Mouse (Mus musculus) heart, adult 9 months (tissue): ENCODE measurements around the gene Nhsl2.
A peak's percentile ranks its signal among the peaks of the same experiment; 100 is the strongest.
"Not testable (repeated sequence)": the region's sequence is repeated elsewhere in the genome, so short reads cannot be mapped to it uniquely, and the experiment has no call there.

ENCODE experiments used
- DNase-seq, 2 experiments: peaks; one replicate each; pipeline ENCODE4 v3.0.0; 2022; ENCODE audit warnings: low spot score in 2 of 2

The Nhsl2 gene

DNA sequence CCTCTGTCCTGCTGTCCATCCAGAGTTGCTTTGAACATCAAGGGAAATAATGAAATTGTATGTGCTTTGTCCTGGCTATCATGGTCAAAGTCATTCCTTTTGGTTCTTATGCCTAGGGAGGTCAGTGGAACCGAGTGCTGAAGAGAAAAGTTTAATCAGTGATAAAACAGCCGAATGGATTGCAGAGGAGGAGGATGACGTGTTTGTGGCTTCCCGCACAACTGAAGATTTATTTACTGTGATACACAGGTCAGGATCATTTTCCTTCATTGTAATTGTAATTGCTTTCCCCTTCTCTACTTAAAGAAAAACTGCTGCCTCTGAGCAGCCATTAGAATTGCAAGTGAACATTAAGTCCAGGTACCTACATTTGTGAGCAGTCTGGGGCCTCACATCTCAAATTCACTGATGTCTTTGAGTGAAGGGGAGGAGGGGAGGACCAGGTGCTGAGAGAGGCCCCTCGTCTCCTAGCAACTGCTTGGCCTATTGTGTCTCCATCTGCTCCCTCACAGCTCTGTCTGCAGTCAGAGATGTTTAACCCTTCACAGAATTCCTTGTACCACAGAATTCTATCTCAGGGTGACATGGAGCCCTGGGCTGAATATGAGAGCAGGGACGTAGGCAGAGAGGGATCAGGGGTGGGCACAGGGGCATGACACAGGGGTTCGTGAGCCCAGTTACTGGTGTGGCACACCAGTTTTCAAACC lies 232.5 kb downstream of the Nhsl2 start:
- DNase-seq, result no peak

DNA sequence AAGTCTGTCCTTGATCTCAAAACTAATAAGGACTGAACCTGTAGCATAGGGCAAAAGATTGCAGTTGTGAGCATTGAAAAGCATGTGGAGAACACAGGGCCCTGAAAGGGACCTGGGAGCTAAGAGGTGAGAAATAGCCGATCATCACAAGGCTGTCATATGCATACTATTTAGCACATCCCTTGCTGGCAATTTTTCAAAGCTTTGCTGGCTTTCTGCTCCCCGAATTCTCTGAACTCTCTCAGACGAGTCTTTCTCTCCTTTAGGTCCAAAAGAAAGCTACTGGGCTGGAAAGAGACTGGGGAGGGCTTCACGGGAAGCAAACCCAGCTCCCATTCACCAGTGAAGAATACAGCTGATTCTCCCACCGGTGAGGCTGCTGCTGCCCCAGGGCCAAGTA lies 233.2 kb downstream of the Nhsl2 start:
- no peak for DNase-seq

DNA sequence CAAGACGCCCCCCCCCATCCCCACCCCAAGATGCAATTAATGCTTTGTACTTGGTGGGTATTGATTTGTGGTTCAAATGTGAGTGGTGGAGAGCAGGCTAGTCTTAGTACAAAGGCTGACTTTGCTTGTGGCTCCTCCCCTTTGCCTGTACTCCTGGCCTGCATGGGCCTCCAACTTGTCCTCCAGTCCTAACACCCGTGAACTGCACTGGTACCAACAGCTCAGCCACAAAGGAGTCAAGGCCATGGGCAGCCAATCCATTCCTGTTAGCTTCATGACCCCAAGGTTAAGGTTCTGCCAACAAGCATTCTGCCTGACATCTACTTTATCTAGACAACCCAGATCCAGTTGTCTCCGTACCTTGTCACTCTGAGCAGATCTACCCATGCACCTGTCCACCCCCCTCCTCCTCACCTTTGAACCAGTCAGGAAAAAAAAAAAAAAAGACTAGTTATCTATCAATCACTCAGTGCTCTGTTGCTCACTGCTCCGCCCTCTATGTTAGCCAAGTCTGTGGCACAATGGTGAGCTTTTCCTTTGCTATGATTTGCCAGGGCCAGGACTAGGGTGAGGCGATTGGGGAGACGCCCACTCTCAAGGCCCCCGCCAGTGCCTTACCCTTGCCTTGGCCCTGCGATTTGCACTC lies 236.7 kb downstream of the Nhsl2 start:
- no peak for DNase-seq

- no peak for DNase-seq
Measured at GRCm38 (mm10) chrX:102090605-102091004, 241.4 kb downstream of the Nhsl2 start.

GRCm38 (mm10) chrX:102094381-102094904 lies 245.3 kb downstream of the Nhsl2 start:
- no peak for DNase-seq

- DNase-seq, result no peak
Measured at GRCm38 (mm10) chrX:102101886-102102285, 252.7 kb downstream of the Nhsl2 start.

DNA sequence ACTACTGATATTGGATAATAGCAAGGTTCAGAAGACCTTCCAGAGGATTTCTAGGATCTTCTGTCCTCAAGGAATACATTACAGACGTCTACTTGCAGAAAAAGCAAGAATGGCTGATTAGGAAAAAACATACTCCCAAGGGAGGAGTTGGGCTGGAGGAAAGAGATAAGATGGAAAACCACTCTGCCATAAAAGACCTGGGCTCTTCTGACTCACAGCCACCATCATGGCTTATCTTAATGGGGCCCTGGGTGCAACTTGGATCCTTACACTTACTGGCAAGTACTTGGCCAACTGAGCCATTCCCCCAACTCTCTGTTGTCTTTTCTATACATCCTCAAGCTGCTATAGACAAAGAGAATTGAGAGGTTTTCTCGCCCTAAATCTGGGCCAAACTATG lies 254.6 kb downstream of the Nhsl2 start:
- DNase-seq, result not testable (repeated sequence)

DNA sequence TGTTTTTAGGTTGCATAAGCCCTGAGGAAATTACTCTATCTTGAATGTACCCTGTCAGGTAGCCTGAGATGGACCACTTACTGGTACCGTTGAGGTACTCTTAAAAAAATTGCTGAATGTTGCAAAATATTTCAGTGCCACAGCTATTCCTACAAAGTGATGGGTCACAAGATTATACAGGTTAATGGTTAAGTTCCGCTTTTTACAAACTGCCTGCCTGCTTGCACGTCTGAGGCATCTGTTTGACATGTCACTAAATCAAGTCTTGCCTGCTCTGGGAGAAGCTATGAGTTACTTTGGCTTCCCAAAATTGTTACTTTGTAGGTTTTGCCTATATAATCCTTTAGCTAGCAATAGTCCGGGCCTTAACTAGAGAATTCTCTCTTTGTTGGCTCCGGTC lies 260.2 kb downstream of the Nhsl2 start:
- not testable (repeated sequence) for DNase-seq

DNA sequence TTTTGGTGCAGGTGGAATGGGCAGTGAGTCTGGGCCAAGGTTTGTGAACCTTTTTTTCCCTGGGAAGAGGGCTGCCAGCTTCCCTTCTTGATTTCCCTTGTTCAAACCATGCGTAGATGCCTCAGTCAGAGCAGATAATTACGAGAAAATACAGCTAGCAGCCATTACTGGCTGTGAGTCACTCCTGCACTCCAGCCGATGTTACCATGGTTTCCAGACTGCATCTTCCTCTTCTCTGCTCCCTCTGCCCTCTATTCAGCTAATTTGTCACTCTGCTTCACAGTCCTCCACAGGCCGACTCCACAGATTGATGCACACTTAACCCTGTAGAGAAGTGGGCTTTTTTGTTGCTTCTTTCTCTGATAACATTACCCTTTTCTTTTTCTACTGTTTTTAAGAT lies 266.5 kb downstream of the Nhsl2 start:
- DNase-seq, result no peak

DNA sequence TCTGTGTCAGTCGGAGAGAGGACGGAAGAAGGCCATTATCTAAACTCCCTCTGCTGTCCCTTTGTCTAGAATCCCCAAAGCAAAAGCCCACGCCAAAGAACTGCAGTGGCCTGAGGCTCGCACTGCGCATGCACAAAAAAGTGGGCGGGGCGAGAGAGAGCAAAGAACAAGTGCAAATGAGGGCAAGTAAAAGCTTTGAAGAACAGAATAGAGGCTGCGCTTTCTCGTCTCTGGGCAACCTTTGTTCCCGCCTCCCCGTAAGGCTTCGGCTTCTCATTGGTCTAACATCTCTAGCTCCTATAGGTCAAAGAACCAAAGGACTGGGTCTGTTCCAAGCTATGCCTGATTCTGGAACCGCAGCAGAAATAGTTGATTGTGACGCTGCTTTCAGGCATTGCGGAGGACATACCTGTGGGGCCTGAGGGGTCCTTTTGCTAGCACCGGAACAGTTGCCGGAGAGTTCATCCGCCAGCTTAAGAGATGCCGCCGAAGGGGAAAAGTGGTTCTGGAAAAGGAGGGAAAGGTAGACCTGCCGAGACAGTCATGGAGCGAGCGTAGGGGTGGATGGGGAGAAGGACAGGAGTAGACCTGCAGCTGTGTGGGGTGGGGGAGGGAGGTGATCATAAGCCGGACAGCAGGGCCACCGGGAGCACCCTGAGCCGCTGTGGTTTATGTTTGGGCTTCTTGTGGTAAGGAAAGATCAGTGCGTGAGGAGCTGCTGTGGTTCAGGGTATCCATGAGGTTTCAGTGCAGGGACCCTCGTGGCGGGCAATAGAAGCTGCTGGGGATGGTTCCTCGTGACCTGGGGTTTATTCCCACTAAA lies 270.1 kb downstream of the Nhsl2 start, which contains the start of gene Pin4:
TSS of gene Pin4 (plus strand) at position 406 of the 823 bp plus-strand sequence.
- DNase-seq, result peak; percentile 95 to 98

DNA sequence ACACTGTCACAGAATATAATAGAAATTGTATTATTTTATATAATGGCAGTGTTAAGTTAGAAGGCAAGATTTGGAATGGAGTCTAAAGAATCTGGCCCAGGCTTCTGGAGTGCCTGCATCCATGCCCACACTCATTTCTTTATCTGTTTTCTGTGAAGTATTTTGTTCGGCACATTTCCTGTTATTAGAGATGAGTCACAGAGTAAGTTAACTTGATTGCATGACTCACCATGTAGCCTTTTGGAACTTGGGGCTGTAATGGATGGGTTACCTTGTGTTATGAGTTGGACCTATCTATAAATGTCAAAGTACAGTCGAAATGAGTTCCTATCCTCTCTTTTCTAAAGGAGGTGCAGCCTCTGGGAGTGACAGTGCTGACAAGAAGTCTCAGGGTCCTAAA lies 272.1 kb downstream of the Nhsl2 start:
- no peak for DNase-seq

- DNase-seq, result no peak
Measured at GRCm38 (mm10) chrX:102141157-102141556, 292.0 kb downstream of the Nhsl2 start.
